Mouse (Mus musculus) skeletal muscle tissue, adult 2 months (tissue): ENCODE data around the gene Rgs7.

Source experiments
- DNase-seq: peaks from one replicate; pipeline ENCODE4 v3.0.0-alpha.2; 2012; ENCODE audit warnings: low read depth, low spot score

Rgs7 gene

DNA sequence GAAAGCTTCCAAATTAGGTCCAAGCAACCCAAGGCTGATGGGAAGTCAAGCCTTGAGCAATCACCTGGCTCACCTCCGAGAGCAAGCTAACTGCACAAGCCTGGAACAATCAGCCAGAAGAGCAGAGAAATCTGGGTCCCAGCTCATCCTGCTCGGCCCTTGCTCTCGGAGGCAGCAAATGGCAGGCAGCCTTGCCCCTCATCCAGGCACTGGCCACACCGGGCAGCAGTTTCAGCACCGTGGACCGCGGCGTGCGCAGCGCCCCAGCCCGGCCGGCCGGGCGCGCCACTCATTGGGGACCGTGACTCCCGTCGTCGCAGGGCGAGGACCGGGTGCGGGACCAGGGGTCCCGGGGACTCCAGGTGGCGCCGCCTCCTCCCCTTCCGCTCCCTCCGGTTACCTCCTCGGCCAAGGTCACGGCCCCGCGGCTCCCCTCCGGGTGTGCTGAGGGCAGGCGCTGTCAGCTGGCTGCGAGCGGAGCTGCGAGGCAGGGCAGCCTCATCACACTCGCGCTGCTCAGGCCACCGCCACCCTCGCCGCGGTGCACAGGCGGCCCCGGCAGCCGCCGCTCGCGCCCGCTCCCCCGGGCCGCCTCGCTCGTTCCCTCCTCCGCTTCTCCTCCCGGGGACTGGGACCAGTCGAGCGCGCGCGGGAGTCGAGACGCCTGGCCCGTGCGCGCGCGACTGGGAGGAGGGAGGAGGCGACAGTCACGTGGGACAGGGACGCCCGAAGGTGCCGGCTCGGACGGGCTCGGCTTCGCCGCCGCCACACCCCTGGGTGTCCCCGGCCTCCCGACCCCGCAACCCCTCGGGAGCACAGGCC, at the start of gene Rgs7:
Gene Rgs7 (minus strand): TSS at position 640 of the 822 bp plus-strand sequence.
- no peak for DNase-seq

DNA sequence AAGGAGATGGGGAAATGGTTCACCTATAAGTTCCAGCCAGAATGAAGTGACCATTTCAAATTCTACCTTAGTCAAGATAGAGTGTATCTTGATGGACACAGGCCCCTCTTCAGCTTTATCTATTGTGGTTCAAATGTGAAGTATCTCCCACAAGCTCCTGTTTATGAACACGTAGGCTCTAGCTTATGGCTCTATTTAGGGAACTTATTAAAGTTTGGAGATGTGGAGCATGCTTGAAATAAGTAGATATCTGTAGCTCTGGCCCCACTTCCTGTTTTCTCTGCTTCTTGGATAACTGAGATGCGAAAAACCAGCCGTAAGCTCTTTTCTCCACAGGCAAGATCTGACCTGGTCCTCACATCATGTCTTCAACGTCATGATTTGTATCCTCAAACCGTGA, 48.4 kb upstream of the Rgs7 start:
- no peak for DNase-seq

DNA sequence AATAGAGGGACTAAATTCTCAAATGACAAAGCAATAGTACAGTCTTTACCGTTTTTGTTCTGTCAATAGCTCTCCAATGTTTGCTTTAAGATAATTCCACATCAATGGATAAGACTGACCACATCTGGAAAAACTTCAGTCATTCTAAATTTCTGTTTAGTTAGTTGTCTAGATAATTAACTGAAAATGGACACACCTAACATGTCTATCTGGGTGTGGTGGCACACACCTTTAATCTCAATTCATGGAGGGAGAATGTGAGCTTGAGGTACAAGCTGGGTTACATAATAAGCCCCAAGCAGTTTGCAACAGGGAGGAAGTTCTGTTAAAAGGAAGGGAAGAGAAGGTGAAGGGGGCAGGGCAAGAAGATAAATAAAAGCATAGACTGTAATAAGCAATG, 45.0 kb upstream of the Rgs7 start:
- DNase-seq: no peak

DNA sequence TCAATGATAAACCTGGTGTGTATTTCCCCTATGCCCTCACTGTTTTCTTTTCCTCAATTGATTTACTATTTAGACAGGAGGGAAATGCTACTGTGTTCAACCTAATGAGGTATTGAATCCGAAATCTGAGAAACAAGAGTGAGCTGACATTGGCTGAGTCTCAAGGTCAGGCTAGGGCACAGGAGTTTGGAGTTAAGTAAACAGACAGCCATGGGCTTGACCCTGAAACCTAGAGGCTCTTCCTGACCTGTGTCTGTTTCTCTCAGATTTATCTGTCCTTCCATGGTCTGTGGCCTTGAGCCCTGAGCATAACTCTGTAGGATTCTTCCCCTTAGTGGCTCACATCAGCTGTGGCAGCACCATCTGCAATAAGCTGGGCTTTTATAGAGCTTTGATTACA, 37.6 kb upstream of the Rgs7 start:
- DNase-seq: no peak

DNA sequence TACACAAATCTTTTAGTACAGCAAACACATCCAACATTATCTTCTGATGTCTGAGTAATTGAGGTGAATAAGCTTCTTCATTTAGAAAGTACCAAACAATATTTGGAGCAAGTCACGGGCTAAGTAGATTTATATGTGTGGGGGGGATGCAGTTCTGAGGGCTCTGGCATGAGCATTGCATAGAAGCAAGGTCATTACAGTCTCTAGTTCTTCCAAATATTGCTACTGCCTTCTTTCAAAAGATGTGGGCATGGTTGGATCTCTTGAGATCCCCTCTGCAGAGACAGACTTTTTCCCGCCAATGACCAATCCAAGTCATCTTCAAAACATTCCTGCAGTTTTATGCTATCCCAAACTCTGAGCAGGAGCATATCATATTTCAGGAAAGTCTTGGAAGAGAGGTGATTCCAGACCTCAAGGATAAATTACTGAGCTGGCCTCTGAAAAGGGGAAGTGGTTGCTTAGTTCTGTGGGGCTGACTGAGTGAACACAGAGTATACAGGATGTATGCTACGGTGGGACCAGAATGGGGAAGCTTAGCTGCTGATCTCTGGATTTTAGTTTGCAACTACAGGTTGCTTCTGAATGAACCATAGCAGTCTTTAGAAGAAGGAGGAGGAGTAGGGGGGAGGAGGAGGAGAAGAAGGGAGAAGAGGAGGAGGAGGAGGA, 32.5 kb upstream of the Rgs7 start:
- DNase-seq: no peak

DNA sequence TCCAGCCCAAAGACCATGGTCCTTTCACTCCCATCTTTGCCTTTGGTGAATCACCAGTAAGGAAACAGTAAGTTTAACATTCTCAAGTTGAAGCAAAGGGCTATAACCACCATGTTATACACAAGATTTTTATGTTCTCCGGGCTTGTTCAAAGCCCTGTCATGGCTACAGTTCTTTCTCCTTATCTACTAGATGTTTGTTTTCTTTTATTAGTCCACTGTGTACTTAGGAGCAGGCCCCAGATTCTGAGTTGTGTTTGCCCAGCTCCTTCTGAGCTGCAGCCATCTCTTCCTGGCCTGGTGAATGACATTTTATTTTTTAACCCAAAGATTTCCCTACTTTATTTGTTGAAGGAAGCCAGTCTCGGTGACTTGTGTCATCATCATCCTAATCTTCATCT, 31.3 kb upstream of the Rgs7 start:
- DNase-seq: no peak

DNA sequence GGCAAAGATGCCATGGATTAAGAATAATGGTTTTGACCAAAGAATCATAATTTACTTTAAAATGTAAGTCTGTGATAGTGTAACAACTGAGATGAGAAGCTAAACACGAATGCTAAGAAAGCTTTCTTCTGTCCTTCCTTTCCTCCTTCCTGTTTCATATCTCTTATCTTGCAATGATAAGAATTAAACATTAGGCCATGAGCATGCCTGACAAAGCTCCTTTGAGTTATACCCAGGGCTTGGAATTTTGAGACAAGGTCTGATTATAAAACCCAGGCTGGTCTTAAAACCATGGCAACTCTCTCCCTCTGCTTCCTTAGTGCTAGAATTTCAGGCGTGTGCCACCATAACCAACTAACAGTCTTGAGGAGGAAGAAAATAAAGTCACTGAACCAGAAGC, 22.2 kb upstream of the Rgs7 start:
- DNase-seq: no peak

DNA sequence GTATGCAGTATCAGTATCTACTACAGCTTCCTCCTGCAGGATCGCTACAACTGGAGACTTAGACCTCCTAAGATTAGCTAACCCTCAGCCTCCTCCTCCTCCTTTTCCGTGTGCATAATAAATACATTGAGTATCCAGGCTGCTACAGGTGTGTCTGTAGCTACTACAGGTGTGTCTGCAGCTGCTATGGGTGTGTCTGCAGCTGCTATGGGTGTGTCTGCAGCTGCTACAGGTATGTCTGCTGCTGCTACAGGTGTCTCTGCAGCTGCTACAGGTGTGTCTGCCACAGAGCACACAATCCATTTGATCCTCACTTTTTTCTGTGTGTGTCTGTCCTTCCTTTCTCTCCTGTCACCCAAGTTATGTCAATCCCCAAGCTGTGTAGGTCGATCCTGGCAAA, 19.9 kb upstream of the Rgs7 start:
- no peak for DNase-seq

DNA sequence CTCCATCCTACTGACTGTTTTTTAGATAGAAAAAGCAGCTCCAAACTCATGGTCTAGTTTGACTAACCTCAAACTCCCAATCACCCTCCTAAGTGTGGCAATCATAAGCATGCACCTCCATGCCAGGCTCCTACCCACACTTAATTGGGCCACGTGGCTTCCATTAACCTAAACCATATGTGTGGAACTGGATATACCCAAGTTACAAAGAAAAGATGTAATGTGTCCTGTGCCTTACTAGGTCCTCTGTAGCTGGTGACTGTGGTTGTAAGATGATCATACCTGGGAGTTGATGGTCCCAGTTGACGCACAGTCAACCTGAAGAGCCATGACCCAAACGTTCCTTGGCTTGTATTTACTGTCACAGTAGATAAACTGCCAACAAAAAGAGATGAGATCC, 17.7 kb upstream of the Rgs7 start:
- DNase-seq: no peak

DNA sequence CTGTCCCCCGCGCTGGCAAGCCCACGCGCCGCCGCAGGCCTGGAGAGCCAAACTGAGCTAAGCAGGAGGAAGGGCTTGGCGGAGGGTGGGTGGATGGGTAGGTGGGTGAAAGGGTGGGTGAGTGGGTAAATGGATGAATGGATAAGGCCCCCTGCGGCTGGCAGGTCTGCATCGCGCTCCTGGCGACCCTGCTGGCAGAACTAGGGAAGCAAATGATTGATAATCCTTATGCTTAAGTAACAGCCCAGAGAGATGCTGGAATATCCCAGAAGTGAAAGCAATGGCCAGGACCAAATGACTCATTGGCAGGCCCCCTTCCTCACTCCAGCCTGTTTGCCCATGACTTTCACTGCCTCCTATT, 363 bp upstream of the Rgs7 start:
- DNase-seq: no peak

DNA sequence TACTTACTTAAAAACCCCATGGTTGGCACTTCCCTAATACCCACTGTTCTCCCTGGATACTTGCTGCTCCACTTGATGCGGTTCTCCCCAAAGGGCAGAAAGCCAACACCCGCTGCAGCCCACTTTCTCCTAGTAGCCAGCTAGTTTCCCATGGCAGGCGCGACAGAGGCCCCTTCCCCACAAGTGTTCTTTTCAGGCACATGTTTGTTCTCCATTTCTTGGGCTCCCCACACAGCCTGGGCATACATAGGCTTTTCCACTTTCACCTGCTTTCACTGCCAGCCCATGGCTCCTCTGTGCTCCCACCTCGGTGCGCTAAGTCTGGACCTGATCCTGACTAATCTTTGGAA, 814 bp downstream of the Rgs7 start:
- no peak for DNase-seq

DNA sequence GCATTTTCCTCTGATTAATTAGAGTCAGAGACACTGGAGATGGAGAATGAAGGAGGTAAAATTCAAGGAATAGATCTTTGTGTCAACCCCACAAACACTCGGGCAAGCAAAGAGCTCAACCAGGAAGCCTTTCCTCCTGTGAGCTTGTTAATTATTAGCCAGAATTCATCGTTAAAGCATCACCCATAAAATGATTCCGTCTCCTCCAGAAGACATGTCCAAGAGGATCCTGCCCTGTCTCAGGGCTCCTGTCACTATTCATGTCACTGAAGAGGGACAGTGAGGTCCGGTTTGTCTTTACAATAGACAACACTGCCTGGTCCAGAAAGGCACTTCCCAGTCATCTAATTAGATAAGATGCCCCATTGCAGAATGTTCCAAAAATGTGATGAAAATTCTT, 7.2 kb downstream of the Rgs7 start:
- DNase-seq: no peak

DNA sequence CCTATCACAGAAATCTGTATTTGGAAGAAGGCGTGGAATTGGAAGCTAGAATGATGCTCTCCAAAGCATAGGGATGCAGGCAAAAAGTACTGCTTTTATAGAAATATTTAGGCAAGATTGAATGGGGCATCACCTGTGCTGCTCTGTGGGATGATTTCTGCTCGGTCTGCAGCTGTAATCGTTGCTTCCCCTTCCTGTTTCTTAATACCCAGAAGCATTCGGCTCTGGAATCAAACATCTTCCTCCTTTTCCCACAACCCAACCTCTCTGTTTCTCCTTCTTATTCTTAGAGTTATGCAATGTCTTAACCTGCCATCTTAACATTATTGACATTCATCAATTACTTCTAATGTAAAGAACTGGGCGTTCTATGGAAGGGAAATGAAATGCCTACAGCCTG, 19.2 kb downstream of the Rgs7 start:
- DNase-seq: no peak

DNA sequence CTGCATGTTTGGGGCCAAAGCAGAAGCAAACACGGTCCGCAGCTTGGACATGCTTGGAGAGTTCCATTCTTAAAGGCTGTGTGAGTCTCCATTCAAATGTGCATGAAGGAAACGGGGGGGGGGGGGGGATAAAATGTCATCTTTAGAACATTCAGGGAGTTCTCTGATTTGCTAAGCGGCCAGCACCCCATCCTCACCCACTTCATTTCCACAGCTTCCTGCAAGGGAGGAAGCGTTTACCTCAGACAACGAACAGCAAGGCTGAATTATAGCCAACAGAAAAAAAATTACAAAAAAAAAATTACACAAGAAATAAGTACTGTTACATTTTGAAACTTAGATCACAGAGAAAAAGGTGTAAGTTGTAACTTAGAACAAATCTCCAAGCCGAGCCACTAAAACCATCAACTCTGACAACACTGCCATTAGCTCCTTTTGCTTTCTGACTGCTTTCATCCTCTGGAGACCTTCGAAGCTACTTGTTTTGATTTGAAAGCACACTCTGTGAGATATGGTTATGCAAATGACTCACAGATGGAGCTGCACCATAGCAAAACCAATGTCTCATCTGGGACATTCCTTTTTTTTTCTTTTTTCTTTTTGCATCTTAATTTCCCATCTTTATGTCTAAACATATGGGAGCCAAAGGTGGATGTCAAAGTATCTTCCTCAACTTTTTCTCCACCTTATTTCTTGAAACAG, 23.1 kb downstream of the Rgs7 start:
- no peak for DNase-seq

DNA sequence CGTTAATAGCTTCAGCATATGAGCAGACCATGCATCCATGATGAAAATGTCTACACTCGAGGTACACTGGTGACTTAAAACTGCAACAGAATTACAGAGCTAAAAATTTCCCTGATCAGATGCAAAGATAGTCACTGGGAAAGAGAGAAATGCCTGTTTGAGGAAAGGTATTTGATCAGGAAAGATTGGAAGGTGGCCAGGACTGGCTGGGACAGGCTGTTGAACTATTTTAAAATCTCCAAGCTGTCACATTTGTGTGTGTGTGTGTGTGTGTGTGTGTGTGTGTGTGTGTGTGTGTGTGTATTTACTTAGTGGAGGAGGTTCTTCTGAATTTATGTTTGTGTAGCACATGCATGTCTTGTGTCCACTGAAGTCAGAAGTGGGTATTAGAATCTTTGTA, 27.7 kb downstream of the Rgs7 start:
- DNase-seq: no peak

DNA sequence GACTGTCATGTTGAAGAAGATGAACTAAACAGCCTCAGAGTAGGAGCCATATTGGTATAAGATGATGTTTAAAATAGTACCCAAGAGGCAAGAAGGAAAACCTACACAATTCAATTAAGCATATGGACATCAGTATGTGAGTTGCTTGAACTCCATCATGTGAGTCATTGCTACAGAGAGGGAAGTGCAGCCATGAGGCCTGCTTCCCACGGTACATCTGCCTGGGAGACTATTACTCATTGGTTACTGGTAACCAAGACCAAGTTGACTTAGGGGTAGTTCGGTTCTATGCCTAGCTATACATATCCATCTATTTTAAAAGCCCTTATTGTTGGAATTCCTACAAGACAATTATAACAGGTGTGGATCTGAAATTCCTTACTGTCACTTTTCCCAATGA, 29.9 kb downstream of the Rgs7 start:
- no peak for DNase-seq

DNA sequence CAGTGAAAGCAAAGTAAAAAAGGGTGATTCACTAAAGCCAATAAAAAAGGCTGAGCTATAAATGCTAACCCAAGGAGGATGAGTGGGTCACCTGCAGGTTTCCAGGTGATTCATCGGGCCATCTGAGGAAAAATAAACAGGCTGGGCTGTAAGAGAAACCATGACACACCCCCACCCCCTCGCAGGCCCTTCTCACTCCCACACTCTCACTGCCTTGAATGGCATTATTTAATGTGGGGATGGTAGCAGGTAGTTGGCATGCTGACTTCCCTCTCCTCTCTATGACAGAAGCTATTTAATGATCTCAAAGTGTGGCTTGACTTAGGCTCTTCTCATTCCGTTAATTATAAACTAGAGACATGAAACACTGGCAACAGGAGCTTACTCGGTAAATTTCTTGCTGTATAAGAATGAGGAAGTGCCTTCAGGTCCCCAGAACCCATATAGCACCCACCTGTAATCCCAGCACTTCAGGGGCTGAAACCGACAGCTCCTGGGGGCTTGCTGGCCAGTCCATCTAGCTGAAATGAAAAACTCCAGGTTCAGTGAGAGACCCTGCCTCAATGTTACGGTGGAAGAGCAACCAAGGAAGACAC, 38.2 kb downstream of the Rgs7 start:
- no peak for DNase-seq

DNA sequence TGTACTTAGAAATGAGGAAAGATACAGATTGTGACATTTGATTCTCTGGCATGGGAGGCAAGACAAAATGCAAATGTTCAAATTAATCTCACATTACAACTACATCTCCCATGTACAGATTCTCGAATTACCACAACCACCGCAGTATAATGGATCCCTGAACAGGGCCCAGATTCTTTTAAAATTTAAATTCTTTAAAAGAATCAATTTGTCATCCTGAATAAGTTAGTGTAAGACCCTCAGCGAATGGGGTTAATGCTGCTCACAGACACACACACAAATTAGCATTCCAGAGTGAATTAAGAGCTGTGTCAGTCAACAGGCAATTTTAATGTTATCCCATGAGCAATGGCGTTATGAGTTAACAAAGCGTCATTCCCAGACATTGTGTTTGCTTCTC, 44.3 kb downstream of the Rgs7 start:
- DNase-seq: no peak

DNA sequence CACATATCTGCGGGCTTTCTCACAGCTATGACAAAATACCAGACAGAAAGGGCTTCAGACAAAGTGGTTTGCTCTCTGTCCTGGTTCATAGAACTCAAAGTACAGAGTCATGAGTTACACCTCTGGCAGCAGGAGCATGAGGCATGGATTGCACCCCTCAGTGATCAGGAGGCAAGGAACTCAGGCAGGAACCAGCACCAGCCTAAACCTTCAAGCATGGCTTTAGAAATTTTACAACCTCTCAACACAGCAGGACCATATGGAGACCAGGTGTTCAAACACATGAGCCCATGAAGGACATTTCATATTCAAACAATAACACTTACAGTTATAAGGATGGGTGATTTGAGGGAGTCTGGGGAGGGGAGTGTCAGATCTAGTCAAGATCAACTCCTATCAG, 49.4 kb downstream of the Rgs7 start:
- no peak for DNase-seq

DNA sequence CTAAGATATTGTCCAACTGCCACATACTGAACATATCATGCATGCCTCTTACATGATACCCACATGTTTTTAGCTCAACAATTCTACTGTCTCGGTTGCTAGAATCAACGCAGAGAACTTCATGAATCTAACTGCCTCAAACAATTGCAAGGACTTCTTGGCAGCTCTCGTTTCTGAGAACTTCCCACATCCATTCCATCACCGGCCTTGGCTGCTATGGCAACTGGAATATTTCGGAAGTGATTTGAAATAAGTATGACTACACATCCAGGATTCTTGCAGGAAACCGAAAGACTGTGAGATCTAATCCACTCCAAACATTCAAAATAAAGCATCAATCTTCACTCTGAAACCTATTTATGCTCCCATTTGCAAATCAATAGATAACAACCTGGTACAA, 50.3 kb downstream of the Rgs7 start:
- no peak for DNase-seq

DNA sequence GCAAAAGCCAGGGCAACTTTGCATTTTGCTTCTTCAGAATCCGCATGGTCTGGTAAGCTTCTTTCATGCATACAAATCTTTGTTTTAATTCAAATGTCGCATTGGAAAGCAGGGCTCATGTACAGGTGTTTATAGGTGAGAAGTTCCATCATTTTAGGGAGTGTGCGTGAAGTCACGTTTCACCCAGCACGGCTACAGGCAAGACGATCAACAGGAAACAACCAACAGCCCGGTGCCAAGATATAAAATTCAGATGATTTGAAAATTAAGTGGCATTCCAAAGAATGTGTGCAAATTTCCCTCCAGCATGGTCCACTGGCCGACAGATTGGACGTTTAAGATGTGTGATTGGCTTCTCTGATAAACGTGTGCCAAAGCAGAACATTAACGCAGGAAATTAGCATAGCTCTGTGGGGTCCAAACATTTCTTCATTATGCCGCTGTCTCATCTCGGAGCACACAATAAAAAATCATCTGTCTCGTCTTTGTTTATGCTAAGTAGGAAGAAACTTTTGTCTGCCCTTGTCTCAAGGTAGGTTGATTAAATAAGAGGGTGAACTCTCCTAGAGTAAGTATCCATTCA, 58.6 kb downstream of the Rgs7 start:
- DNase-seq: no peak

DNA sequence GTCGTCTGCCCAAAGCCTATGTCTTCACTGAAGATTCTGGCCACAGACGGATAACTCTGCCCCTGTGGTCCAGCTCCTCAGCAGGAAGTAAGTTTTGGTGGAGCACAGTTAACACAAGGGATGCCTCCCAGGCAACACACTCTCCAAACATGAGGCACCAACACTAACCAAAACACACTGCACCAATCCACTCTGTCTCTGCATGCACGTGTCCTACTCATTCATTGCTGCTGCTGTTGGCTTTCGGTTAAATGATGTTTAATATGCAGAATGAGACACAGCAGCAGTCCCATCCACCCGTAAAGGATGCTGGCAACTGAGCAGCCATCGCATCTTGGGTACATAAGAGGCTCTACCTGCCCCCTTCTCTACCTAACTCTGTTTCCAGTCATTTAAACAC, 59.2 kb downstream of the Rgs7 start:
- DNase-seq: no peak
